Mouse (Mus musculus) macrophage (primary cell): ENCODE data around the gene Gm45837. TPM values are rescaled to one million over a fixed set of nuclear protein-coding genes. Genes with fewer than 3 reads are reported as not detected.
"Not testable (repeated sequence)": the region's sequence is repeated elsewhere in the genome, so short reads cannot be mapped to it uniquely, and the experiment has no call there.

Experiments used
- H3K27ac ChIP-seq: fragments of 350-480 bp; formaldehyde crosslinking; 2 replicates; pipeline ENCODE4 v1.9.0; 2021
- H3K36me3 ChIP-seq: fragments of 350-480 bp; formaldehyde crosslinking; 2 replicates; pipeline ENCODE4 v1.9.0; 2021; ENCODE audit errors: inconsistent target
- H3K4me3 ChIP-seq: fragments of 350-480 bp; formaldehyde crosslinking; 2 replicates; pipeline ENCODE4 v1.9.0; 2021; ENCODE audit errors: inconsistent target
- H3K79me2 ChIP-seq: fragments of 350-480 bp; formaldehyde crosslinking; 2 replicates; pipeline ENCODE4 v1.9.0; 2021; ENCODE audit errors: inconsistent target
- WGBS: methylation state at CpG from one replicate; pipeline ENCODE4 v1.1.7; 2026; ENCODE audit warnings: inconsistent platforms; ENCODE audit not compliant: missing documents; 5-methylcytosine and 5-hydroxymethylcytosine counted together
- polyA plus RNA-seq: library from polyadenylated mRNA; stranded (reverse); fragments of 250-400 nt; gene quantifications from 3 replicates; pipeline ENCODE4 v1.2.4, GENCODE M21; 2018; ENCODE audit warnings: inconsistent platforms

Gene Gm45837
- polyA plus RNA-seq, 1 experiment from 2014 or later: not detected

GRCm38 (mm10) chr7:101540684-101541083, 130.0 kb downstream of the Gm45837 start:
- no peak overlapping the region for H3K4me3 ChIP-seq
- no peaks in the 10 kb centered on the region for H3K79me2 ChIP-seq
- 22% methylated on average over 5 of the region's 5 CpGs for WGBS
- H3K27ac ChIP-seq: no peak overlapping the region
- no peaks in the 10 kb centered on the region for H3K36me3 ChIP-seq

DNA sequence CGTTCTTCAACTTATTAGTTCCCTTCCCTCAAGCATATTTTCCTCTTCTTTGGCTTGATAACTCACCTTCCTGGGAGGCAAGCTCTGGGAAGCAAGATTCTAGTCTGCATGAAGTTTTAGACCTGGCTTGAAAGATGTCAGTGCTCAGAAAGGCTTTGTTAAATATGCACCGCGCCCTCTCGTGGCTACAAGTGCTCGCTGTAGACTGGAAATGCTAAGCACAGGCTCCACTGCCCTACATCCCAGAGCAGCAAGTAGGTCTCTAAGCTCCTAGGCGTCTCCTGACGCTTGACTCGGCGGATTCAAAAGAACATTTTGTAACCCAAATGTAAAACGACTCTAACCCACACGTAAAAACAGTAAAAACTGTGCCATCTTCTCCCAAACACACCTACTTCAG, 130.4 kb downstream of the Gm45837 start:
- Histone ChIP-seq H3K27ac (no peak overlapping the region), H3K36me3 (no peaks in the 10 kb centered on the region), H3K79me2 (no peaks in the 10 kb centered on the region), H3K4me3 (no peak overlapping the region)
- WGBS: 6% methylated on average over 11 of the region's 11 CpGs

GRCm38 (mm10) chr7:101541734-101542133, 131.0 kb downstream of the Gm45837 start:
- no peaks in the 10 kb centered on the region for H3K36me3 ChIP-seq
- no peak overlapping the region for H3K27ac ChIP-seq
- no peak overlapping the region for H3K4me3 ChIP-seq
- WGBS: 96% methylated on average over 10 of the region's 10 CpGs
- H3K79me2 ChIP-seq: no peaks in the 10 kb centered on the region

GRCm38 (mm10) chr7:101547651-101548050, 137.0 kb downstream of the Gm45837 start:
- WGBS: 58% methylated on average over 3 of the region's 3 CpGs
- no peaks in the 10 kb centered on the region for H3K79me2 ChIP-seq
- no peaks in the 10 kb centered on the region for H3K36me3 ChIP-seq
- no peak overlapping the region for H3K27ac ChIP-seq
- H3K4me3 ChIP-seq: no peak overlapping the region

DNA sequence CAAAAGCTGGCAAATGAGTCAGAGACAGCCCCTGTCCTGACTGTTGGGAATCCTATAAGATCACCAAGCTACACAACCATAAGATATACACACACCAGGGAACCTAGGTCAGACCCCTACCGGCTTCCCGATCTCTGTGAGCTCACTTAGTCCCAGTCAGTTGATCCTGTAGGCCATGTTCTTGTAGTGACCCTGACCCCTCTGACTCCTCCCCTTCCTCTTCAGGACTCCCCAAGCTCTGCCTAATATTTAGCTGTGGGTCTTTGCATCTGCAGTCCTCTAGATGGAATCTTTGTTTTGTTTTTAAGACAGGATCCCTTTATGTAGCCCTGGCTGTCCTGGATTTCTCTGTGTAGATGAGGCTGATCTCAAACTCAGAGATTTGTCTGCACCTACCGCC, 138.6 kb downstream of the Gm45837 start:
- WGBS: 97% methylated on average over 3 of the region's 3 CpGs
- Histone ChIP-seq H3K79me2 (no peaks in the 10 kb centered on the region), H3K27ac (no peak overlapping the region), H3K4me3 (no peak overlapping the region), H3K36me3 (no peaks in the 10 kb centered on the region)

GRCm38 (mm10) chr7:101550686-101551485, 140.2 kb downstream of the Gm45837 start:
- Histone ChIP-seq H3K79me2 (no peaks in the 10 kb centered on the region), H3K36me3 (no peaks in the 10 kb centered on the region), H3K4me3 (no peak overlapping the region), H3K27ac (peak overlapping the region; percentile 44)
- WGBS: 41% methylated on average over 7 of the region's 7 CpGs

DNA sequence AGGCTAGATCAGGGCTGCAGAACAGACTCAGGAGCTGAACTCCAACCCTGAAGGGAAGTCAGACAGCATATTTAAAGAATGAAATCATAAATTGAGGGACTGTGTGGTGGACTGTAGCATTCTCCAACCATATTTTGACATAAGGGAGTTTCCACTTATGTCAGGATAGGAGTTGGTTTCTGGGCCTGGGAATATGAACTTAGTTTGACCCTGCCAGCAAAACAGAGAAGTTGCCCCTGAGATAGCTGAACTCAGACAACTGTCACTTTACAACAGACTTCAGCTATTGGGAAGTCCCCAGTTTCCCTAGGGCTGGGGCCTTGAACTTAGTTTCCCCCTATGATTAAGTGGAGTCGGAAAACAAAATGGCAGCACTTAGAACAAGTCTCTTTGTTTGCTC, 140.8 kb downstream of the Gm45837 start:
- Histone ChIP-seq H3K27ac (peak overlapping the region; percentile 44), H3K36me3 (no peaks in the 10 kb centered on the region), H3K79me2 (no peaks in the 10 kb centered on the region), H3K4me3 (no peak overlapping the region)
- 40% methylated on average over 1 of the region's 1 CpGs for WGBS

- 72% methylated on average over 3 of the region's 3 CpGs for WGBS
- not testable (repeated sequence) for H3K27ac ChIP-seq, H3K36me3 ChIP-seq, H3K4me3 ChIP-seq, H3K79me2 ChIP-seq
Measured at GRCm38 (mm10) chr7:101555473-101555872, 144.8 kb downstream of the Gm45837 start.

- Histone ChIP-seq H3K79me2 (no peaks in the 10 kb centered on the region), H3K4me3 (no peak overlapping the region), H3K27ac (no peak overlapping the region), H3K36me3 (no peaks in the 10 kb centered on the region)
- WGBS: 80% methylated on average over 1 of the region's 1 CpGs
Measured at GRCm38 (mm10) chr7:101557391-101557790, 146.7 kb downstream of the Gm45837 start.

DNA sequence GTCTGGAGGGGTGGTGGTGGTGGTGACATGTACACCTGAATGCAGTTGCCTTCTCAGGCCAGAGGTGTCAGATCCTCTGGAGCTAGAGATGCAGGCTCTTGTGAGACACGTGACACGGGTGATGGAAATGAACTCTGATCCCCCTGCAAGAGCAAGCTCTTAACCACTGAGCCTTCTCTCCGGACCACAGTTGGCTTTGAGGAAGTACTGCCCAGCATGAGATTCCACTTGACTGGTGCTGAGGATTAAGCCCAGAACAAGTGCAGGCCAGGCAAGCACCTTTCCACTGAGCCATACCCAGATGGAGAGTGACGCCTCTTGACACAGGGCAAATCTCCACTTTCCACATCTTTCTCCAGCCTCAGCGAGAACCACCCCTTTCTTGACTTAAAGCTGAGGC, 148.7 kb downstream of the Gm45837 start:
- H3K4me3 ChIP-seq, H3K36me3 ChIP-seq, H3K27ac ChIP-seq, H3K79me2 ChIP-seq: not testable (repeated sequence)
- WGBS: 68% methylated on average over 5 of the region's 5 CpGs

Other genes starting within 250 kb of the Gm45837 start
- 4.0 to 14.2 TPM (median 6.1 TPM) in 3 replicates for gene Atg16l2, start 108.6 kb upstream of the Gm45837 start, polyA plus RNA-seq
- gene Stard10, start 93.8 kb upstream of the Gm45837 start, polyA plus RNA-seq: 0.68 to 0.99 TPM (median 0.88 TPM) in 3 replicates
- gene Arap1, start 62.8 kb upstream of the Gm45837 start, polyA plus RNA-seq: 195 to 293 TPM (median 225 TPM) in 3 replicates
- 2.0 to 6.1 TPM (median 3.1 TPM) in 3 replicates for gene Pde2a, start 10.8 kb downstream of the Gm45837 start, polyA plus RNA-seq
- 1.4 to 1.6 TPM in 2 of 3 replicates, not detected in the other for gene Art2b, start 174.7 kb downstream of the Gm45837 start, polyA plus RNA-seq